Mouse (Mus musculus) left cerebral cortex, adult 8-10 months (tissue): Measurements from ENCODE around the gene Maml2. TPM values are rescaled to one million over a fixed set of nuclear protein-coding genes. Genes with fewer than 3 reads are reported as not detected.

Experiments
- DNase-seq, 2 experiments: peaks; one replicate each; pipeline ENCODE4 v3.0.0; 2022; ENCODE audit warnings: low spot score in 2 of 2
- total RNA-seq, 4 experiments: library from RNA; stranded (reverse); gene quantifications; 2 replicates each; pipeline ENCODE4 v1.2.4; 2022

Maml2 gene
- total RNA-seq, 4 experiments from 2014 or later: 8.4 to 9.7 (median 8.8) TPM

GRCm38 (mm10) chr9:13491854-13492620, 194.3 kb downstream of the Maml2 start:
- DNase-seq: no peak

DNA sequence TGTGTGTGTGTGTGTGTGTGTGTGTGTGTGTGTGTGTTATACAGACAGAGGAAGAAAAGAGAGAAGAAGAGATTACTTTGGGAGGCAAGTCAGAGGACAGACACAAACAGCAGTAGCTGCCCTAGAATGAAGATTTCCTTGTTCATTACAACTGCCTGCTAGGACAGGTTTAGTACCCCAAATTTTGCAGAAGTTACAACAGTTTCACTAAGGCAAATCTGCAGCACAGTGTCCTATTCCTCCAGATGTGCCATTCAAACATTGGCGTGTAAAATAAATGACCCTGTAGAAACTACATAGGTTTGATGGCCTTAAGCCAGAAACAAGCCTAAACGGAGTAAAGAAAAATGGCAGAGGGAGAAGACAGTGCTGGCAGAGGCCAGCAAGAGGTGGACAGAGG, 195.1 kb downstream of the Maml2 start:
- DNase-seq: no peak

- no peak for DNase-seq
Measured at GRCm38 (mm10) chr9:13493746-13494145, 196.0 kb downstream of the Maml2 start.

- no peak for DNase-seq
Measured at GRCm38 (mm10) chr9:13495530-13495929, 197.8 kb downstream of the Maml2 start.

DNA sequence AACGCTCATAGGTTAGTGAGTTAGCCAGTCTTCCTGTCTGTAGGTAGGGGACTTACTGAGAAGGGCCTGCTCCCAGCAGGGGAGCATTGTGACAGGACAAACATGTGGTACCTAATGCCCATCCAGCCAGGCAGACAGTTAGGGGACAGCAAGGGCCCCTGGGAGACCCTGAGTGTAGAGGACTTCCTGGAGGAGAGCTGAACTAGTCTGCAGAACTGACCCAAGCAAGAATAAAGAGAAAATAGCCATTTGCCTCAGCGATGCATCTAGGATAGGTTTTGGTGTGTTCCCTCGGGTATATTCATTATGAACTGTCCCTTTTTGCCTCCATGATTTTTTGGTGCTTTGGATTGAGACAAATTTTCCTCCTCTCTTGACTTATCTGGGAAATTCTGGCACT, 199.3 kb downstream of the Maml2 start:
- DNase-seq: no peak

- DNase-seq: no peak
Measured at GRCm38 (mm10) chr9:13497690-13498333, 200.1 kb downstream of the Maml2 start.

- DNase-seq: no peak
Measured at GRCm38 (mm10) chr9:13500045-13500444, 202.3 kb downstream of the Maml2 start.

GRCm38 (mm10) chr9:13505024-13505423, 207.3 kb downstream of the Maml2 start:
- DNase-seq: no peak

- DNase-seq: no peak
Measured at GRCm38 (mm10) chr9:13506956-13507821, 209.4 kb downstream of the Maml2 start.

DNA sequence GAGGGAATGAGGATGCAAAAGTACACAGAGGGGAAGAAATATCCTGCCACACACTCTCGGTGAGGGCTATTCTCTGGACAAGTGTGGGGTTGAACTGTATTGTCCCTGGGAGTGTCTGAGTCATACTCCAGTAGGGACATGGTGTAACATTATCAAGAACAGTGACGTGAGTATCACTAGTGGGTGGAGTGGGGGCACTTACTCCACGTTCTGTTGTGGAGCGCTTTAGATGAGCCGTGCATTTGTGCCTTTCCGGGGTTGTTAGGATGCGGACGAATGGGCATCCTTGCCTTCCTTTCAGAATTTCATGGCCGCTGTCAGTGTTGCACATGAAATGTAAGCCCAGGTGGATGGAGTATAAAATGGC, 210.0 kb downstream of the Maml2 start:
- DNase-seq: no peak

DNA sequence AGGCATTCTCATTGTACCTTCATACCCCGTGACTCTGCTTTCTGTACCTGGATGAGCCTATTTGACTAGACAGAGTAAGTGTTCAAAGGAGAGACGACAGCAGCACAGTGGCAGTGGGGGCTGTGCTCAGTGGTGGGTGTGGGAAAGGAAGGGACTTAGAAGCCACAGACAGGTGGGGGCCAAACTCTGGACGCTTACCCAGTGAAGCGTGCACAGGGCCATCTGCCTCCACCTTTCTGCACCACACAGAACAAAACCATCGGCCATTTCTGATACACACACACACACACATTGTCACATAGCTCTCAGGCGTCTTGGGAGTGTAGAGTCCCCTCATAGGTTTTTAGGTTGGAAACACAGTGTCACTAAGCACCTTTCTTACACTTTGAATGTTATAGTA, 212.0 kb downstream of the Maml2 start:
- DNase-seq: no peak

DNA sequence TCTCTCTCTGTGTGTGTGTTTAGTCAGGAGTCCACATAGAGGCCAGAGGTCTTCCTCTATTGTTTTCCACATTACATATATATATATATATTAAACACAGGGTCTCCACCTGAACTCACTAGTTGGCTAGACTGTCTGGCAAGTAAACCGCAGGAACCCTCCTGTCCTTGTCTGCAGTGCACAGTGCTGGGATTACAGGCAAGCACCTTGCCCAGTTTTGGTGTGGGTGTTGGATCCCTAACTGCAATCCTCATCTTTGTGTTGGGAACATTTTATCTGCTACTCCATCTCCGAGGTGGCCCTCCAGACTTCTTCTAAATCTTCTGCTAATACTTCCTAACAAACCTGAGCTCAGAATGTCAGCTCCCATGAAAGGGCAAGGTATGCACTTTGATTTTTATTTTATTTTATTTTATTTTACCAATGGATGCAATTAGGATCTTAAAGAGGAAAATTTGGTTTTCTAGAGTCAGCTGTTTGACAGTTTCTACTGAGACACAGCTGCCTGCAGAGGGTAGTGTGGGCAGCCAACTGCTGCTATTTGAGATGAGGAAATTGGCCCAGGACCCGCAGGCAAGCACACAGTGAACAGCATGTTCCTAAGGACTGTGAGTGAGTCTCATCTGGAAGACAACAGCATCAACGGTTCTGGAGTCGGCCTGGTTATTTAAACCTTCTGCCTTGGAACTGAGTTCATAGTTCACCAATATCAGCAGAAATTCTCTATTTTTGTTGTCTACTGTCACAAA, 213.0 kb downstream of the Maml2 start:
- no peak for DNase-seq

DNA sequence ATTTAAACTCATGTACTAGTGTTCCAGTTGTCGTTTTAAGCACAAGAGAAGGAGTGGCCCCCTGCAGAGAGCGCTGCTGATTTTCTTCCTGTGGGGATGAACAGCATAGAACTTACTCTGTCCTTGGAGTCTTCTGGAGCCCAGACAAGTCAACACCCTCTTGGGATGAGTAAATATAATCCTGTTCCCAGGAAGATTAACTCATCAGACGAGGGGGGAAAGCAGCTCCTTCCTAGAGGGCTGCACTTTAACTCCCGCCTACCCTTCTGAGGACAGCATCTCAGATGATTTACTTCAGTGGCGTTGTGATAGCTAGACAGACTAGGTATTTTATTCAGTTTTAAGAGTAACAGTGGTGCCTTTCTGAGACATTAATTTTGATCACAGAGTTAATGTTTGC, 215.4 kb downstream of the Maml2 start:
- DNase-seq: no peak

GRCm38 (mm10) chr9:13514435-13514834, 216.7 kb downstream of the Maml2 start:
- DNase-seq: no peak

GRCm38 (mm10) chr9:13515976-13516375, 218.2 kb downstream of the Maml2 start:
- no peak for DNase-seq

- DNase-seq: no peak
Measured at GRCm38 (mm10) chr9:13518031-13518430, 220.3 kb downstream of the Maml2 start.

GRCm38 (mm10) chr9:13518441-13518971, 220.7 kb downstream of the Maml2 start:
- no peak for DNase-seq

- no peak for DNase-seq
Measured at GRCm38 (mm10) chr9:13522061-13522820, 224.5 kb downstream of the Maml2 start.

DNA sequence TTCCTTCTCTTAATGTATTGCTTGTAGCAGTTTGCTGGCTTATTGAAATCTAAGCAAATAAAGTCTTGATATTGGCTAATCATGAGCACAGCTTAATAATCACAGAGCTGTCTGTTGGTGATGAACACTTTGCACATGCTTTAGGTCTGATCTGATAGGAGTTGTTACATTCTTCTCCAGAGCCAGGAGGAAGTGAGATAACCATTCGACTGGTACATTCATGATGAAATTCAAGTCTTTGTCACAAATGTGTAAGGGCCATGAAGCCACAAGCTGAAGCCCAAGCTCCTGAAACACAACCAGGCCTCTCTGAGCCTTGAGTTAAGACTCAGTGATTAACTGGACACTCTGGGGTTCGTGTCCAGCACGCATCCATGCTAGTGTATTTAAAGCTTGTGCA, 225.3 kb downstream of the Maml2 start:
- DNase-seq: no peak

DNA sequence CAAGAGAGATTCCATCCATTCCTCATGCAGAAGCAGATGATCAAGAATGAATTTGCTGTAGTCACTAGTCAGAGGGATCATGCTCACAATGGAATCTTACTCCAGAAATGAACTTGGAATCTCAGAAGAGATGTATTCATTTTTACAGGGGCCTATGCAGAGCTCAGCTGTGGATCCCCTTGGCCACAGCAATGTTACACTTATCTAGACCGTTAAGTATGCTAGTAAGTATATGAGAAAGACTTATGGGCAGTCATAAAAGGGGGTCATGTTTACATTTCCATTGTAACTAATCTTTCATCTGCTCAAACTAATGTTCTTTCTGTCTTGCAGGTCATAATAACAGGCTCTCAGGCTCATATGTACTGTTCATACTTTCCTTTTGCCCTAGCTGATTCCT, 227.3 kb downstream of the Maml2 start:
- no peak for DNase-seq
